Mouse (Mus musculus) cerebellum, adult 8-10 months (tissue): ENCODE measurements around the gene Arid2.
"Not testable (repeated sequence)": the region's sequence is repeated elsewhere in the genome, so short reads cannot be mapped to it uniquely, and the experiment has no call there.

Experiments
- DNase-seq: peaks from one replicate; pipeline ENCODE4 v3.0.0; 2022

Gene Arid2

GRCm38 (mm10) chr15:96286015-96286934 is 1.0 kb upstream of the Arid2 start:
- peak; percentile 93 for DNase-seq

GRCm38 (mm10) chr15:96286935-96287292 is 404 bp upstream of the Arid2 start:
- no peak for DNase-seq

- peak; percentile 50 for DNase-seq
Observed at GRCm38 (mm10) chr15:96287976-96288835, 888 bp downstream of the Arid2 start.

GRCm38 (mm10) chr15:96288836-96289390 is 1.6 kb downstream of the Arid2 start:
- DNase-seq: no peak

- DNase-seq: no peak
Observed at GRCm38 (mm10) chr15:96290001-96290400, 2.7 kb downstream of the Arid2 start.

- DNase-seq: no peak
Observed at GRCm38 (mm10) chr15:96293444-96293843, 6.1 kb downstream of the Arid2 start.

GRCm38 (mm10) chr15:96297078-96297590 is 9.8 kb downstream of the Arid2 start:
- no peak for DNase-seq

- DNase-seq: no peak
Observed at GRCm38 (mm10) chr15:96297623-96298188, 10.4 kb downstream of the Arid2 start.

- DNase-seq: no peak
Observed at GRCm38 (mm10) chr15:96309310-96309709, 22.0 kb downstream of the Arid2 start.

GRCm38 (mm10) chr15:96312902-96313301 is 25.6 kb downstream of the Arid2 start:
- no peak for DNase-seq

GRCm38 (mm10) chr15:96315664-96316063 is 28.3 kb downstream of the Arid2 start:
- DNase-seq: no peak

- DNase-seq: peak; percentile 31
Observed at GRCm38 (mm10) chr15:96319335-96319734, 32.0 kb downstream of the Arid2 start.

- no peak for DNase-seq
Observed at GRCm38 (mm10) chr15:96325726-96326328, 38.5 kb downstream of the Arid2 start.

GRCm38 (mm10) chr15:96328722-96329121 is 41.4 kb downstream of the Arid2 start:
- DNase-seq: not testable (repeated sequence)

- DNase-seq: no peak
Observed at GRCm38 (mm10) chr15:96330536-96330935, 43.2 kb downstream of the Arid2 start.

- no peak for DNase-seq
Observed at GRCm38 (mm10) chr15:96332468-96333213, 45.3 kb downstream of the Arid2 start.

GRCm38 (mm10) chr15:96333350-96333749 is 46.0 kb downstream of the Arid2 start:
- no peak for DNase-seq

- no peak for DNase-seq
Observed at GRCm38 (mm10) chr15:96340924-96341323, 53.6 kb downstream of the Arid2 start.

- no peak for DNase-seq
Observed at GRCm38 (mm10) chr15:96342097-96342496, 54.8 kb downstream of the Arid2 start.

GRCm38 (mm10) chr15:96342871-96343270 is 55.6 kb downstream of the Arid2 start:
- no peak for DNase-seq

GRCm38 (mm10) chr15:96344591-96345285 is 57.4 kb downstream of the Arid2 start:
- no peak for DNase-seq
